Mouse (Mus musculus) bone marrow, adult 2 months (tissue): ENCODE data around the gene Ffar4.

Experiments used
- CTCF ChIP-seq: fragments of 200-500 bp; IDR thresholded peaks from 2 replicates; pipeline ENCODE4 v1.5.1; 2011; ENCODE audit warnings: low read length, control low read depth; ENCODE audit not compliant: control insufficient read depth, insufficient read depth
- POLR2A ChIP-seq: fragments of 200-500 bp; IDR thresholded peaks from 2 replicates; pipeline ENCODE4 v1.6.1; 2011; ENCODE audit warnings: low read depth, mild to moderate bottlenecking, control low read depth, low read length, borderline replicate concordance; ENCODE audit not compliant: control insufficient read depth

- TF ChIP-seq CTCF, result no peak
- TF ChIP-seq POLR2A, result no peak
These were observed 20.6 kb upstream of the Ffar4 start for GRCm38 (mm10) chr19:38076251-38076650.
